In genomic region chr11:46564671-46565070, GRCm38 (mm10) we compare ENCODE assay signal across 17 mouse cellular contexts. TPM values are rescaled to one million over a fixed set of nuclear protein-coding genes. Genes with fewer than 3 reads are reported as not detected.
DNase-seq lines count a peak whose midpoint lies in the region.
"Had no signal": no experiment of that assay in that cellular context is flagged by ENCODE, and none has a peak within 500 bp of the region (broad histone marks: within the 10 kb centered on the region; RNA-seq: fewer than 3 reads in every experiment).

No protein-coding gene starts in this region.

- intact Hi-C loops in left cerebral cortex, postnatal 14 days (cut with DNase I) = no loop called here

- DNase-seq in heart, adult 18-20 months = peak; percentile 28 to 42
- no peak for DNase-seq in heart, postnatal 4 days
- peak; percentile 58 for DNase-seq in adipocyte (ENCODE audit: low spot score)
- DNase-seq in adrenal gland, postnatal 36 days = peak; percentile 37 to 58
- DNase-seq in lung, postnatal 14 days = peak; percentile 28
- no peak for DNase-seq in right cerebral cortex, postnatal 14 days
- DNase-seq in left cerebral cortex, postnatal 14 days (ENCODE audit: low spot score in 2 of 2) = no peak
- DNase-seq in T-cell, adult 2 months (ENCODE audit: low spot score) = no peak
- DNase-seq: cerebellum, adult 2 months; kidney, adult 2 months; kidney, postnatal 25 days; retina, postnatal 1 day; thymus, adult 18-20 months had no signal

RNA-seq across cellular contexts. Expression of gene BC053393, which starts 6.7 kb away (rescaled TPM):
- not detected for total RNA-seq in heart, adult 18-20 months (2021)
- not detected for total RNA-seq in heart, postnatal 4 days (2021)
- not detected for total RNA-seq in adrenal gland, postnatal 36 days (2021)
- total RNA-seq in left cerebral cortex, postnatal 14 days (2021) = under 1 TPM; 0.29 to 0.32 TPM
- total RNA-seq: gastrocnemius, adult 18-20 months; heart, postnatal 25 days; monocyte, adult 5-6 weeks had no signal

RNA-seq across cellular contexts. Expression of gene Gm12169, which starts 40.7 kb away (rescaled TPM):
- not detected for total RNA-seq in heart, adult 18-20 months (2021)
- not detected for total RNA-seq in heart, postnatal 4 days (2021)
- total RNA-seq in adrenal gland, postnatal 36 days (2021) = not detected
- not detected for total RNA-seq in left cerebral cortex, postnatal 14 days (2021)
- total RNA-seq: gastrocnemius, adult 18-20 months; heart, adult 8-10 months; heart, postnatal 25 days; monocyte, adult 5-6 weeks had no signal

Comparison
In these comparisons a context has a peak if more than half of its experiments do, and no peak if none do; other contexts are left out.
1. DNase-seq: peak in heart, adult 18-20 months (2 of 2), adipocyte (single experiment), adrenal gland, postnatal 36 days (2 of 2) and lung, postnatal 14 days (single experiment); none in heart, postnatal 4 days (single experiment), right cerebral cortex, postnatal 14 days (single experiment), left cerebral cortex, postnatal 14 days (0 of 2) and T-cell, adult 2 months (single experiment).